In the genomic region with DNA sequence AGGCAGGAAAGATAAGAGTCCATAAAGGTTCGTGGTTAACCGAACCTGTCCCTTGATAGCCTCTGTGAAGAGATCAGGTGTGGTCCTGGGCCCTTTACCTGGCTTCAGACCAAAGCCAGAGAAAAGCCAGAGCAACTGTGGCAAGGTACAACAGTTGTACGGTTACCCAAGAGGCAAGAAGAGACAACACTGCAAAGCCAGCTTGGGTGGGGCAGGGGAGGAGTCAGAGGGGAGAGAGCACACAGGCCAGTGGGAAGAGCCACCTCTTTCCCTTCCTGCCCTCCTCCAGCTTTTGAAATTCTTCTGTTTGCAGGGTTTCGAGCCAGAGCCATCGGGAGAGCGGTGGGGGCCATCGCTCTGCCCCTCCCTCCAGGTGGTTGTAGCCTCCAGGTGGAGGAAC, we compare ENCODE assay signal across 24 mouse cellular contexts.
DNase-seq lines count a peak whose midpoint lies in the region; ATAC-seq and TF ChIP-seq lines count a peak whose summit lies in the region.
"Had no signal": no experiment of that assay in that cellular context is flagged by ENCODE, and none has a peak within 500 bp of the region (broad histone marks: within the 10 kb centered on the region; RNA-seq: fewer than 3 reads in every experiment).

No protein-coding gene starts in this region.

- peaks cover 13% of the 10 kb centered on the region for H3K4me1 ChIP-seq in hindbrain, embryonic 13.5 days (replicated peaks)
- H3K4me1 ChIP-seq in hindbrain, embryonic 14.5 days (replicated peaks; ENCODE audit: control insufficient read depth, insufficient read depth, low read length): 0 out of 2 replicates have a peak, but pooled peaks cover 3% of the 10 kb centered on the region
- H3K4me1 ChIP-seq in lung, postnatal 0 days (ENCODE audit: insufficient read depth, low read depth, low read length): no peaks in the 10 kb centered on the region; the same call in 1 of the 2 replicates
- no peaks in the 10 kb centered on the region for H3K4me1 ChIP-seq in lung, adult 2 months (ENCODE audit: control insufficient read depth, insufficient read depth, low read length)
- H3K4me1 ChIP-seq in intestine, embryonic 16.5 days (ENCODE audit: control insufficient read depth, insufficient read depth, low read length): 0 out of 2 replicates have a peak, but pooled peaks cover 11% of the 10 kb centered on the region
- H3K4me1 ChIP-seq: megakaryocyte, embryonic 14.5 days had no signal

- no peak for TF ChIP-seq EP300 in lung, postnatal 0 days (IDR thresholded peaks at IDR 0.05)

- H3K9ac ChIP-seq in hindbrain, embryonic 13.5 days: peak overlapping the region; percentile 36; the same call in 1 of the 2 replicates
- H3K9ac ChIP-seq in hindbrain, embryonic 14.5 days: no peak overlapping the region
- no peak overlapping the region for H3K9ac ChIP-seq in lung, postnatal 0 days (replicated peaks; ENCODE audit: low read depth)
- H3K9ac ChIP-seq in intestine, embryonic 16.5 days (ENCODE audit: low read depth, low read length): no peak overlapping the region
- H3K9ac ChIP-seq: forebrain, embryonic 12.5 days; kidney, embryonic 15.5 days; limb, embryonic 13.5 days; lung, embryonic 14.5 days; stomach, embryonic 15.5 days had no signal

- H3K4me3 ChIP-seq in hindbrain, embryonic 13.5 days: no peak overlapping the region
- no peak overlapping the region for H3K4me3 ChIP-seq in hindbrain, embryonic 14.5 days (replicated peaks; ENCODE audit: low read length)
- H3K4me3 ChIP-seq in lung, postnatal 0 days (ENCODE audit: low read depth, low read length): no peak overlapping the region
- H3K4me3 ChIP-seq in lung, adult 2 months (replicated peaks; ENCODE audit: extremely low read depth, low read depth, low read length): no peak overlapping the region
- H3K4me3 ChIP-seq in intestine, embryonic 16.5 days (ENCODE audit: low read length): no peak overlapping the region
- H3K4me3 ChIP-seq: forebrain, embryonic 12.5 days; heart, embryonic 10.5 days; hindbrain, embryonic 12.5 days; kidney, embryonic 15.5 days; limb, embryonic 13.5 days; megakaryocyte, embryonic 14.5 days; stomach, embryonic 15.5 days had no signal

- DNase-seq in hindbrain, embryonic 14.5 days (ENCODE audit: low spot score): no peak
- DNase-seq in lung, postnatal 0 days (ENCODE audit: low spot score): peak; percentile 28
- no peak for DNase-seq in lung, adult 2 months
- DNase-seq in ES-CJ7 (ENCODE audit: low read depth, low spot score): peak; percentile 42
- DNase-seq: adrenal gland, postnatal 25 days; B cell, adult 2 months; cerebellum, adult 9-10 months; heart, postnatal 10 days; kidney, adult 11 months; kidney, postnatal 36 days; lung, embryonic 14.5 days; lung, postnatal 36 days; thymus, adult 18-20 months; thymus, postnatal 4 days had no signal

- H3K4me2 ChIP-seq in hindbrain, embryonic 13.5 days: no peak overlapping the region
- H3K4me2 ChIP-seq in hindbrain, embryonic 14.5 days (replicated peaks): no peak overlapping the region
- no peak overlapping the region for H3K4me2 ChIP-seq in lung, postnatal 0 days (replicated peaks; ENCODE audit: low read depth, low read length)
- H3K4me2 ChIP-seq in intestine, embryonic 16.5 days (ENCODE audit: low read depth, low read length): no peak overlapping the region
- H3K4me2 ChIP-seq: forebrain, embryonic 12.5 days; hindbrain, embryonic 12.5 days; kidney, embryonic 15.5 days; limb, embryonic 13.5 days; lung, embryonic 14.5 days; stomach, embryonic 15.5 days had no signal

- no peak for TF ChIP-seq CTCF in lung, postnatal 0 days (IDR thresholded peaks at IDR 0.05)
- no peak for TF ChIP-seq CTCF in lung, adult 2 months (IDR thresholded peaks at IDR 0.05; ENCODE audit: insufficient read depth, low read length)

- no peak for ATAC-seq in hindbrain, embryonic 13.5 days (ENCODE audit: low FRiP score)
- no peak for ATAC-seq in hindbrain, embryonic 14.5 days (ENCODE audit: low FRiP score)
- no peak for ATAC-seq in lung, postnatal 0 days
- ATAC-seq in intestine, embryonic 16.5 days: peak; percentile 62; the same call in 1 of the 2 replicates
- ATAC-seq in cerebellum, adult (ENCODE audit: insufficient number of reproducible peaks, low FRiP score, low TSS enrichment): no peak

- H3K36me3 ChIP-seq in hindbrain, embryonic 13.5 days: no peaks in the 10 kb centered on the region
- no peaks in the 10 kb centered on the region for H3K36me3 ChIP-seq in hindbrain, embryonic 14.5 days (replicated peaks; ENCODE audit: control insufficient read depth, insufficient read depth)
- H3K36me3 ChIP-seq in lung, postnatal 0 days (ENCODE audit: insufficient read depth, low read length): no peaks in the 10 kb centered on the region
- no peaks in the 10 kb centered on the region for H3K36me3 ChIP-seq in intestine, embryonic 16.5 days (ENCODE audit: control insufficient read depth, insufficient read depth, low read length)
- H3K36me3 ChIP-seq: forebrain, embryonic 12.5 days; heart, embryonic 10.5 days; hindbrain, embryonic 12.5 days; kidney, embryonic 15.5 days; limb, embryonic 13.5 days; stomach, embryonic 15.5 days had no signal

- WGBS in hindbrain, embryonic 13.5 days: 63% methylated on average over 7 of the region's 7 CpGs
- 64% methylated on average over 7 of the region's 7 CpGs for WGBS in hindbrain, embryonic 14.5 days
- WGBS in lung, postnatal 0 days: 36% methylated on average over 7 of the region's 7 CpGs
- WGBS in lung, adult 2 months: 51% methylated on average over 7 of the region's 7 CpGs
- WGBS in intestine, embryonic 16.5 days: 34% methylated on average over 7 of the region's 7 CpGs

- no peaks in the 10 kb centered on the region for H3K9me3 ChIP-seq in hindbrain, embryonic 13.5 days
- no peaks in the 10 kb centered on the region for H3K9me3 ChIP-seq in hindbrain, embryonic 14.5 days (ENCODE audit: control insufficient read depth, low read length)
- no peaks in the 10 kb centered on the region for H3K9me3 ChIP-seq in lung, postnatal 0 days (ENCODE audit: low read length)
- H3K9me3 ChIP-seq in intestine, embryonic 16.5 days (ENCODE audit: control insufficient read depth, low read length): no peaks in the 10 kb centered on the region
- H3K9me3 ChIP-seq: forebrain, embryonic 12.5 days; heart, embryonic 10.5 days; hindbrain, embryonic 12.5 days; kidney, embryonic 15.5 days; limb, embryonic 13.5 days; stomach, embryonic 15.5 days had no signal

- H3K27ac ChIP-seq in hindbrain, embryonic 13.5 days: no peak overlapping the region
- no peak overlapping the region for H3K27ac ChIP-seq in hindbrain, embryonic 14.5 days
- no peak overlapping the region for H3K27ac ChIP-seq in lung, postnatal 0 days (ENCODE audit: low read length)
- no peak overlapping the region for H3K27ac ChIP-seq in intestine, embryonic 16.5 days (ENCODE audit: low read length)
- H3K27ac ChIP-seq: forebrain, embryonic 12.5 days; heart, embryonic 10.5 days; hindbrain, embryonic 12.5 days; kidney, embryonic 15.5 days; limb, embryonic 13.5 days; stomach, embryonic 15.5 days had no signal

- peaks cover 13% of the 10 kb centered on the region for H3K27me3 ChIP-seq in hindbrain, embryonic 13.5 days
- no peaks in the 10 kb centered on the region for H3K27me3 ChIP-seq in hindbrain, embryonic 14.5 days (ENCODE audit: control insufficient read depth, insufficient read depth, low read length)
- H3K27me3 ChIP-seq in lung, postnatal 0 days (replicated peaks; ENCODE audit: insufficient read depth, low read length): no peaks in the 10 kb centered on the region
- H3K27me3 ChIP-seq in intestine, embryonic 16.5 days (replicated peaks; ENCODE audit: control insufficient read depth, insufficient read depth, low read length): no peaks in the 10 kb centered on the region
- H3K27me3 ChIP-seq: limb, embryonic 13.5 days; stomach, embryonic 15.5 days had no signal

- TF ChIP-seq POLR2A in lung, adult 2 months (IDR thresholded peaks at IDR 0.05; ENCODE audit: borderline replicate concordance, extremely low read depth, low read depth, low read length): no peak

Comparison
In these comparisons a context has a peak if more than half of its experiments do, and no peak if none do; other contexts are left out.
1. DNase-seq: peak in lung, postnatal 0 days (single experiment) and ES-CJ7 (single experiment); none in hindbrain, embryonic 14.5 days (single experiment) and lung, adult 2 months (single experiment).